Mouse (Mus musculus): ENCODE measurements around the gene Mmp15.

GRCm38 (mm10) chr8:95315350-95315749 is 36.7 kb upstream of the Mmp15 start:
- TF ChIP-seq POLR2A (IDR thresholded peaks at IDR 0.05; ENCODE audit: control insufficient read depth, extremely low read depth, insufficient read depth, low read length, poor library complexity): no peak
- no peak for TF ChIP-seq CTCF (IDR thresholded peaks at IDR 0.05; ENCODE audit: borderline replicate concordance, control insufficient read depth, extremely low read depth, insufficient read depth, low read length, poor library complexity)

All from thymus, adult 2 months (tissue).